Mouse (Mus musculus): ENCODE results near the gene Actl7a.
A peak's percentile ranks its signal among the peaks of the same experiment; 100 is the strongest.

Actl7a gene

DNA sequence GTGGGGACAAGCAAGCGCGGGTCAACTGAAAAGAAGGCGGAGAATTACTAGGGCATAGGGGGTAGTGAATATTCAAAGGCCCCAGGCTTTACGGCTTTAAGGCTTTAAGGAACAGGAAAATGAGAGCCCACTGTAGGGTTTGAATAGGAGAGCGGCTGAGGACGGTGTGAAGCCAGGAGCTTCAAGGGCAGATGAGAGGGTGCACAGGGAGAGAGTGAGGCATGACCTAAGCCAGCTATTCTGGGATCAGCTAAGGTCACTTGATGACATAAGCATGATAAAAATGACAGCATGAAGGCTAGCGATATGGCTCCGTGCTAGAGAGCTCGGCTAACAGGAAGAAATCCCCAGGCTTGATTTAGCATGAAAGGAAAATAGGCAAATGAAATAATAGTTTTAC, 23.8 kb upstream of the Actl7a start:
- TF ChIP-seq CTCF (conservative IDR thresholded peaks at IDR 0.05; ENCODE audit: low read length) (no peak), POU5F1 (IDR thresholded peaks at IDR 0.05; ENCODE audit: borderline replicate concordance, low read length) (no peak), NANOG (IDR thresholded peaks at IDR 0.05; ENCODE audit: borderline replicate concordance, low read length) (no peak)
- Histone ChIP-seq H3K4me3 (replicated peaks; ENCODE audit: low read length) (no peak overlapping the region), H3K27me3 (ENCODE audit: insufficient read depth, low read length) (peaks cover 3% of the 10 kb centered on the region; the same call in 1 of the 2 replicates), H3K9me3 (ENCODE audit: low read length) (no peaks in the 10 kb centered on the region), H3K36me3 (ENCODE audit: insufficient read depth, low read length) (no peaks in the 10 kb centered on the region), H3K4me1 (replicated peaks; ENCODE audit: low read depth, low read length) (peaks cover 37% of the 10 kb centered on the region)

DNA sequence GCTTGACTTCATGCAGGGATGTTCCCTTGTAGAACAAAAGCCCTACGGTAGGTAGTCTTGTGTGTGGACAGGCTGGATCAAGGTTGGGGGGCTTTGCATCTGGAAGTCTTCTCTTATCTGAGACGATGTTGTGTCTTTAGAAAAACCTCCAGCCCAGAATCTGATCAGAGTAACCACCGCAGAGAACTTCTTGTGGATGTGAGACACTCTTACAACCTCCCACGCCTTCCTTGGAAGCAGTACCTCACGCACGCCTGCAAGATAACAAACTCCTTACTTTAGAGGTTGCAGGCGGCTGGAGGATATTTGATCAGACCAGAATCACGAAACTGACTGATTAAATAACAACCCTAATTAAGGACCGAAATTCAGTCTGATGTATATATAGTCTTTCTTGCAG, 22.8 kb upstream of the Actl7a start:
- no peaks in the 10 kb centered on the region for H3K9me3 ChIP-seq (ENCODE audit: low read length)
- peaks cover 3% of the 10 kb centered on the region; the same call in 1 of the 2 replicates for H3K27me3 ChIP-seq (ENCODE audit: insufficient read depth, low read length)
- H3K4me1 ChIP-seq (replicated peaks; ENCODE audit: low read depth, low read length), result peaks cover 28% of the 10 kb centered on the region
- TF ChIP-seq NANOG (IDR thresholded peaks at IDR 0.05; ENCODE audit: borderline replicate concordance, low read length) (no peak), POU5F1 (IDR thresholded peaks at IDR 0.05; ENCODE audit: borderline replicate concordance, low read length) (no peak), CTCF (conservative IDR thresholded peaks at IDR 0.05; ENCODE audit: low read length) (no peak)
- no peak overlapping the region for H3K4me3 ChIP-seq (replicated peaks; ENCODE audit: low read length)
- no peaks in the 10 kb centered on the region for H3K36me3 ChIP-seq (ENCODE audit: insufficient read depth, low read length)

DNA sequence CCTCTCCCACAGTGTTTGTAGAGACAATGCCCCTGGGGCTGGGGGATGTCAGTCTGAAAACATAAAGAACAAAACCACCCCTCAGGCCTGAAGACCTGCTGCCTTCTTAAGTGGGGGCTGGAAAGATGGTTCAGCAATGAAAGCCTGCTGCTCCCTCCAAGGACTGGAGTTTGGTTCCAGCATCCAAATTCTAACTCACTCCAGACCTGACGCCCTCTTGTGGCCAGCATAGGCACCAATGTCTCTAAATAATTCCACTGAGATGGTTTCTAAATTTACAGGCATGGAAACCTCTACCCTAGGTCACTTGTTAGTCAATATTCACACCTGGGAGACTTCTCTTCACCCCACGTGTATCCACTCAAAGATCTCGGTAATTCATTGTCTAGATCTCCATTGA, 21.7 kb upstream of the Actl7a start:
- Histone ChIP-seq H3K4me1 (replicated peaks; ENCODE audit: low read depth, low read length) (peaks cover 23% of the 10 kb centered on the region), H3K4me3 (replicated peaks; ENCODE audit: low read length) (no peak overlapping the region), H3K36me3 (ENCODE audit: insufficient read depth, low read length) (no peaks in the 10 kb centered on the region), H3K9me3 (ENCODE audit: low read length) (no peaks in the 10 kb centered on the region), H3K27me3 (ENCODE audit: insufficient read depth, low read length) (peaks cover 3% of the 10 kb centered on the region; the same call in 1 of the 2 replicates)
- TF ChIP-seq CTCF (conservative IDR thresholded peaks at IDR 0.05; ENCODE audit: low read length), result peak; percentile 77
- TF ChIP-seq POU5F1 (IDR thresholded peaks at IDR 0.05; ENCODE audit: borderline replicate concordance, low read length), result no peak
- TF ChIP-seq NANOG (IDR thresholded peaks at IDR 0.05; ENCODE audit: borderline replicate concordance, low read length), result no peak

DNA sequence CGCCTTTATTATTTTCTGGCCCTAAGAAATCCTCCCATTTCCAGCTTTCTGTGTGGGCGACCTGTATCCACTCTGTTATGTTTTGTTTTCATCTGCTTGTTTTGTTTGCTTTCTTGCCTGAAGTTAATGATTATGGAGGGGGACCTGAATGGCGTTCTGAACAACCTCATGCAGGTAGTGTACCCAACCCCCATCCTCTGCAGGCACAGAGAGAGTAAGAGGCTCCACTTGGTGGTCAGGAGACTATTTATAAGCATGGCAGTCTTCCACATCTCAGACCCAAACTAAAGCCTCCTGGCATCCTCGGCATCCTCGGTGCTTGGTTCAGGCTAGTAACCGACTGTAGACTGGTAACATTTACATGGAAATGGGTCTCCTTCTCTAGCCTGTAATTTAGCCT, 20.9 kb upstream of the Actl7a start:
- Histone ChIP-seq H3K36me3 (ENCODE audit: insufficient read depth, low read length) (no peaks in the 10 kb centered on the region), H3K4me3 (replicated peaks; ENCODE audit: low read length) (no peak overlapping the region), H3K9me3 (ENCODE audit: low read length) (no peaks in the 10 kb centered on the region), H3K4me1 (replicated peaks; ENCODE audit: low read depth, low read length) (peaks cover 15% of the 10 kb centered on the region), H3K27me3 (ENCODE audit: insufficient read depth, low read length) (peaks cover 3% of the 10 kb centered on the region; the same call in 1 of the 2 replicates)
- no peak for TF ChIP-seq CTCF (conservative IDR thresholded peaks at IDR 0.05; ENCODE audit: low read length)
- TF ChIP-seq NANOG (IDR thresholded peaks at IDR 0.05; ENCODE audit: borderline replicate concordance, low read length), result no peak
- no peak for TF ChIP-seq POU5F1 (IDR thresholded peaks at IDR 0.05; ENCODE audit: borderline replicate concordance, low read length)

DNA sequence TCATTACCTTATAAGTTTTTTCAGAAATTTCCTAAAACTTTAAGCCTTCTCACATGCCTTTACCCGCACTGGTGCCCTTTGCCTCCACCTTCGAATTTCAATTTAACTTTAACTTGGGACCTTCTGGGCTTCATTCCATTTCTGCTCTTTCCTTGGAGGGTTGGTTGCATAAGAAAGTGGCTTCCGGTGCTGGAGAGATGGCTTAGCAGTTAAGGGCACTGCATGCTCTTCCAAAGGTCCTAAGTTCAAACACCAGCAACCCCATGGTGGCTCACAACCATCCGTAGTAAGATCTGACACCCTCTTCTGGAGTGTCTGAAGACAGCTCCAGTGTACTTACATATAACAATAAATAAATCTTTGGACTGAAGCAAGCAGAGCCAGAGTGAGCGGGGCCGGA, 20.0 kb upstream of the Actl7a start:
- Histone ChIP-seq H3K27me3 (ENCODE audit: insufficient read depth, low read length) (peaks cover 3% of the 10 kb centered on the region; the same call in 1 of the 2 replicates), H3K4me3 (replicated peaks; ENCODE audit: low read length) (no peak overlapping the region), H3K36me3 (ENCODE audit: insufficient read depth, low read length) (no peaks in the 10 kb centered on the region), H3K9me3 (ENCODE audit: low read length) (peaks cover 4% of the 10 kb centered on the region; the same call in 1 of the 2 replicates), H3K4me1 (replicated peaks; ENCODE audit: low read depth, low read length) (peaks cover 13% of the 10 kb centered on the region)
- TF ChIP-seq NANOG (IDR thresholded peaks at IDR 0.05; ENCODE audit: borderline replicate concordance, low read length) (no peak), CTCF (conservative IDR thresholded peaks at IDR 0.05; ENCODE audit: low read length) (no peak), POU5F1 (IDR thresholded peaks at IDR 0.05; ENCODE audit: borderline replicate concordance, low read length) (no peak)

DNA sequence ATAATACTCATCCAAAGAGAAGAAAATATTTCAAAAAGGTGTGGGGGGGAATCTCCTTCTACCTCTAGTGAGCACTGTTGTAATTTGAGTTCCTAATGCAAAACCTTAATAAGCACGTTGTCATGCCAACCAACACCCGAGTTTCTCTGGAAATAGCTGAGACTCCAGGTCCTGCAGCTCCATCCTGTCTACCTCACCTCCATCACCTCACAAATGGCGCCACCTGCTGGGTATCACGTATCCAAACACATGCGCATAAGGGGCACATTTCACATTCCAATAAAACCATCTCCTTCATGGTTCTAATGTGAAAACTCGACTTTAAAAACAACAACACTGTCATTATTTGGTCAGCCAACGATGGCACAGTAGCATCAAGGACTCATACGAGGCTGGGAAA, 17.4 kb upstream of the Actl7a start:
- no peak for TF ChIP-seq POU5F1 (IDR thresholded peaks at IDR 0.05; ENCODE audit: borderline replicate concordance, low read length)
- TF ChIP-seq NANOG (IDR thresholded peaks at IDR 0.05; ENCODE audit: borderline replicate concordance, low read length), result no peak
- TF ChIP-seq CTCF (conservative IDR thresholded peaks at IDR 0.05; ENCODE audit: low read length), result peak; percentile 71
- Histone ChIP-seq H3K4me1 (replicated peaks; ENCODE audit: low read depth, low read length) (peaks cover 6% of the 10 kb centered on the region), H3K27me3 (ENCODE audit: insufficient read depth, low read length) (no peaks in the 10 kb centered on the region), H3K36me3 (ENCODE audit: insufficient read depth, low read length) (no peaks in the 10 kb centered on the region), H3K9me3 (ENCODE audit: low read length) (peaks cover 4% of the 10 kb centered on the region; the same call in 1 of the 2 replicates), H3K4me3 (replicated peaks; ENCODE audit: low read length) (no peak overlapping the region)

DNA sequence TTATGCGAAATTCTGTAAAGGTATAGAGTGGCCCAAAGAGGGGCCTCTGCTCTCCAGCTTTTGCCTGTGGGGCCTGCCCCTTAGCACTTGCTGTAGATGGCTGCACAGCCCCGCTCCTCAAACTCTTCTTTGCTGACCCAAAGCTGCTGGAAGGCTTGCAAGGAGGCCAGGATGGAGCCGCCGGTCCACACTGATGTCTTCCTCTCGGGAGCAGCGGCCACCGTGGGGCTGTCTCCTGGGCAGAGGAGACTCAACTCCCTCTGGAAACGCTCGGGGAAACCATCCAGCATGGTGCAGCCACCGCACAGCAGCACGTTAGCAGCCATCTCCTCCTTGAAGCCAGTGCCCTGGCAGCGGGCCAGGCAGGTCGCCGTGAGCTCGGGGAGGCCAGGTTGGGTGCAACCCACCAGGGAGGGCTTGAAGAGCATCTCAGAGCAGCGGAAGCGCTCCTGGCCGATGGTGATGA, 3.2 kb upstream of the Actl7a start, which contains the start of gene Gm26657:
TSS of gene Gm26657 (plus strand) at position 51 of the 466 bp plus-strand sequence.
- peak within 1 kb of the TSS; percentile 72 for H3K4me3 ChIP-seq (replicated peaks; ENCODE audit: low read length)
- no peaks in the 10 kb centered on the region for H3K9me3 ChIP-seq (ENCODE audit: low read length)
- peaks cover 19% of the 10 kb centered on the region for H3K36me3 ChIP-seq (ENCODE audit: insufficient read depth, low read length)
- H3K4me1 ChIP-seq (replicated peaks; ENCODE audit: low read depth, low read length), result peaks cover 23% of the 10 kb centered on the region
- TF ChIP-seq POU5F1 (IDR thresholded peaks at IDR 0.05; ENCODE audit: borderline replicate concordance, low read length) (no peak), CTCF (conservative IDR thresholded peaks at IDR 0.05; ENCODE audit: low read length) (no peak), NANOG (IDR thresholded peaks at IDR 0.05; ENCODE audit: borderline replicate concordance, low read length) (no peak)
- 0 out of 2 replicates have a peak, but pooled peaks cover 3% of the 10 kb centered on the region for H3K27me3 ChIP-seq (ENCODE audit: insufficient read depth, low read length)

DNA sequence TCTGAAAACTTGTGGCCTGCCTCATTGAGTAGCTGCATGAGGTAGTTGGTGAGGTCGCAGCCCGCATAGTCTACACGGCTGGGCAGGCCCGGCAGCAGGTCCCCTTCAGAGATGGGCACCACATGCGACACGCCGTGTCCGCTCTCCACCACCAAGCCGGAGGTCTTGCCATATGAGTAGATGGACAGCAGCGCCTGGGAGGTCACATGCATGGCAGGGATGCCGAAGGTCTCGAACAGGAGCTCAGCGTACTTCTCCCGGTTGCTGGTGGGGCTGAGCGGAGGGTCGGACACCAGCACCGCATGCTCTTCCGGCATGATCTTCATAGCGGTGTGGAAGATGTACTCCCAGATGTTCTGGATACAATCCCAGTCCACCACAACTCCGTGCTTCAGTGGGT, 2.6 kb upstream of the Actl7a start:
- H3K9me3 ChIP-seq (ENCODE audit: low read length), result no peaks in the 10 kb centered on the region
- H3K36me3 ChIP-seq (ENCODE audit: insufficient read depth, low read length), result peaks cover 25% of the 10 kb centered on the region
- H3K4me3 ChIP-seq (replicated peaks; ENCODE audit: low read length), result peak overlapping the region; percentile 72
- no peak for TF ChIP-seq POU5F1 (IDR thresholded peaks at IDR 0.05; ENCODE audit: borderline replicate concordance, low read length)
- TF ChIP-seq NANOG (IDR thresholded peaks at IDR 0.05; ENCODE audit: borderline replicate concordance, low read length), result no peak
- TF ChIP-seq CTCF (conservative IDR thresholded peaks at IDR 0.05; ENCODE audit: low read length), result no peak
- H3K27me3 ChIP-seq (ENCODE audit: insufficient read depth, low read length), result 0 out of 2 replicates have a peak, but pooled peaks cover 3% of the 10 kb centered on the region
- peaks cover 23% of the 10 kb centered on the region for H3K4me1 ChIP-seq (replicated peaks; ENCODE audit: low read depth, low read length)
